Mouse (Mus musculus) MEL (cell line): ENCODE measurements around the gene Fhl2. TPM values are rescaled to one million over a fixed set of nuclear protein-coding genes. Genes with fewer than 3 reads are reported as not detected.

ENCODE experiments used
- DNase-seq: peaks from one replicate; pipeline ENCODE4 v3.0.0; 2011; ENCODE audit warnings: low read depth, low spot score
- H3K27ac ChIP-seq: 2 replicates; pipeline ENCODE4 v1.5.1; 2012; ENCODE audit warnings: low read depth, mild to moderate bottlenecking, control low read depth, low read length, moderate library complexity; ENCODE audit not compliant: control insufficient read depth
- H3K27me3 ChIP-seq, 2 experiments: fragments of 150-350 bp in 1 of 2; sonication (generic) in 1 of 2; 2 replicates each; pipeline ENCODE4 v1.6.1; 2012; ENCODE audit warnings: low read length in 2 of 2, mild to moderate bottlenecking in 2 of 2, improper control_type of control experiment in 1 of 2, moderate library complexity in 1 of 2; ENCODE audit not compliant: insufficient read depth in 2 of 2, control insufficient read depth in 1 of 2
- H3K36me3 ChIP-seq, 2 experiments: 2 replicates each; pipeline ENCODE4 v1.6.1; 2012 to 2014; ENCODE audit warnings: low read length in 2 of 2, improper control_type of control experiment in 1 of 2, inconsistent platforms in 1 of 2, mild to moderate bottlenecking in 1 of 2; ENCODE audit not compliant: insufficient read depth in 2 of 2, control insufficient read depth in 1 of 2
- H3K4me1 ChIP-seq, 2 experiments: fragments of 150-350 bp in 1 of 2; sonication (generic) in 1 of 2; 2 replicates each; pipeline ENCODE4 v1.6.1; 2012; ENCODE audit warnings: low read length in 2 of 2, improper control_type of control experiment in 1 of 2, mild to moderate bottlenecking in 1 of 2; ENCODE audit not compliant: insufficient read depth in 2 of 2, control insufficient read depth in 1 of 2
- H3K4me3 ChIP-seq, 2 experiments: fragments of 150-350 bp in 1 of 2; sonication (generic) in 1 of 2; 2 replicates each; pipeline ENCODE4 v1.5.1; 2012; ENCODE audit warnings: low read depth in 2 of 2, low read length in 2 of 2, mild to moderate bottlenecking in 2 of 2, moderate library complexity in 2 of 2, control low read depth in 1 of 2, improper control_type of control experiment in 1 of 2; ENCODE audit not compliant: control insufficient read depth in 1 of 2, insufficient read depth in 1 of 2
- H3K79me2 ChIP-seq: 2 replicates; pipeline ENCODE4 v1.6.1; 2012; ENCODE audit warnings: mild to moderate bottlenecking, low read length, moderate library complexity; ENCODE audit not compliant: control insufficient read depth, poor library complexity, insufficient read depth
- H3K9ac ChIP-seq: 2 replicates; pipeline ENCODE4 v1.6.1; 2012; ENCODE audit warnings: low read depth, mild to moderate bottlenecking, control low read depth, low read length, moderate library complexity; ENCODE audit not compliant: control insufficient read depth, poor library complexity, severe bottlenecking
- H3K9me3 ChIP-seq: fragments of 150-350 bp; sonication (generic); replicated peaks from 2 replicates; pipeline ENCODE4 v1.6.1; 2012; ENCODE audit warnings: mild to moderate bottlenecking, low read length, improper control_type of control experiment, moderate library complexity; ENCODE audit not compliant: insufficient read depth
- BHLHE40 ChIP-seq: IDR thresholded peaks from 2 replicates; pipeline ENCODE4 v1.6.1; 2012; ENCODE audit warnings: low read depth, mild to moderate bottlenecking, inconsistent platforms, low read length, improper control_type of control experiment, borderline replicate concordance
- CHD1 ChIP-seq: IDR thresholded peaks from 2 replicates; pipeline ENCODE4 v1.6.1; 2012; ENCODE audit warnings: low read depth, mild to moderate bottlenecking, inconsistent platforms, low read length, improper control_type of control experiment
- CHD2 ChIP-seq: IDR thresholded peaks from 2 replicates; pipeline ENCODE4 v1.6.1; 2011; ENCODE audit warnings: low read length, improper control_type of control experiment
- GABPA ChIP-seq: IDR thresholded peaks from 2 replicates; pipeline ENCODE4 v1.6.1; 2012; ENCODE audit warnings: low read depth, mild to moderate bottlenecking, inconsistent platforms, low read length, improper control_type of control experiment, moderate library complexity
- MAZ ChIP-seq: IDR thresholded peaks from 2 replicates; pipeline ENCODE4 v1.6.1; 2012; ENCODE audit warnings: low read depth, mild to moderate bottlenecking, inconsistent platforms, low read length, improper control_type of control experiment
- MEF2A ChIP-seq: IDR thresholded peaks from 2 replicates; pipeline ENCODE4 v1.6.1; 2014; ENCODE audit warnings: low read depth, mild to moderate bottlenecking, inconsistent platforms, low read length, improper control_type of control experiment; ENCODE audit not compliant: poor library complexity, insufficient replicate concordance, severe bottlenecking; ENCODE audit errors: extremely low read depth
- NRF1 ChIP-seq: IDR thresholded peaks from 2 replicates; pipeline ENCODE4 v1.6.1; 2014; ENCODE audit warnings: low read depth, mild to moderate bottlenecking, inconsistent platforms, low read length, improper control_type of control experiment, moderate library complexity; ENCODE audit not compliant: poor library complexity, insufficient read depth, severe bottlenecking
- POLR2A ChIP-seq, 2 experiments: IDR thresholded peaks; 2 replicates each; pipeline ENCODE4 v1.6.1; 2011 to 2012; ENCODE audit warnings: low read length in 2 of 2, mild to moderate bottlenecking in 2 of 2, control low read depth in 1 of 2, improper control_type of control experiment in 1 of 2, low read depth in 1 of 2, moderate library complexity in 1 of 2; ENCODE audit not compliant: control insufficient read depth in 1 of 2, insufficient read depth in 1 of 2, poor library complexity in 1 of 2
- POLR2AphosphoS2 ChIP-seq: IDR thresholded peaks from 2 replicates; pipeline ENCODE4 v1.6.1; 2011; ENCODE audit warnings: low read length, improper control_type of control experiment
- TBP ChIP-seq: IDR thresholded peaks from 2 replicates; pipeline ENCODE4 v1.8.0; 2011; ENCODE audit warnings: low read depth, low read length, improper control_type of control experiment
- TCF12 ChIP-seq: IDR thresholded peaks from 2 replicates; pipeline ENCODE4 v1.6.1; 2014; ENCODE audit warnings: low read depth, mild to moderate bottlenecking, inconsistent platforms, low read length, improper control_type of control experiment, moderate library complexity
- UBTF ChIP-seq: IDR thresholded peaks from 2 replicates; pipeline ENCODE4 v1.6.1; 2012; ENCODE audit warnings: low read depth, mild to moderate bottlenecking, inconsistent platforms, low read length, improper control_type of control experiment, moderate library complexity, borderline replicate concordance; ENCODE audit not compliant: insufficient read depth
- USF1 ChIP-seq: IDR thresholded peaks from 2 replicates; pipeline ENCODE4 v1.6.1; 2014; ENCODE audit warnings: low read depth, mild to moderate bottlenecking, inconsistent platforms, low read length, improper control_type of control experiment, moderate library complexity
- ZC3H11A ChIP-seq: IDR thresholded peaks from 2 replicates; pipeline ENCODE4 v1.6.1; 2012; ENCODE audit warnings: low read depth, mild to moderate bottlenecking, inconsistent platforms, low read length, improper control_type of control experiment
- ZKSCAN1 ChIP-seq: IDR thresholded peaks from 2 replicates; pipeline ENCODE4 v1.6.1; 2012; ENCODE audit warnings: low read depth, mild to moderate bottlenecking, inconsistent platforms, low read length, improper control_type of control experiment, moderate library complexity
- ZNF384 ChIP-seq: IDR thresholded peaks from 2 replicates; pipeline ENCODE4 v1.6.1; 2012; ENCODE audit warnings: low read depth, mild to moderate bottlenecking, inconsistent platforms, low read length, improper control_type of control experiment
- polyA plus RNA-seq, 2 experiments: library from polyadenylated mRNA; stranded (reverse) in 1 of 2; unstranded in 1 of 2; fragments of >175 nt in 1 of 2; fragments of >200 nt in 1 of 2; gene quantifications; 2 replicates each; pipeline versions ENCODE4 v1.2.1 to v1.2.4; 2012; ENCODE audit warnings: low replicate concordance in 2 of 2, low read depth in 1 of 2; ENCODE audit not compliant: insufficient read length in 2 of 2, insufficient read depth in 1 of 2, missing spikeins in 1 of 2
- total RNA-seq: library from RNA; depleted of rRNA; stranded (reverse); fragments of 300-350 nt; gene quantifications from 2 replicates; pipeline ENCODE4 v1.2.3, GENCODE M21; 2012

Gene Fhl2
- total and polyA plus RNA-seq, 3 experiments: not detected

- H3K9me3 ChIP-seq: no peaks in the 10 kb centered on the region
- TF ChIP-seq ZNF384 (no peak), USF1 (peak; percentile 41; the same call in 1 of the 2 replicates)
- TF ChIP-seq, all 39 proteins: peak for 1
- Histone ChIP-seq H3K27me3 (no peaks in the 10 kb centered on the region), H3K36me3 (peaks cover 0 to 2% of the 10 kb centered on the region in 2 experiments; a peak in 2 of 4 replicates), H3K9ac (no peak overlapping the region), H3K79me2 (no peaks in the 10 kb centered on the region), H3K4me1 (peaks cover 0 to 5% of the 10 kb centered on the region in 2 experiments; a peak in 1 of 4 replicates), H3K27ac (no peak overlapping the region), H3K4me3 (no peak overlapping the region)
- DNase-seq: peak; percentile 18
These were observed 25.7 kb downstream of the Fhl2 start for GRCm38 (mm10) chr1:43171093-43171492.

DNA sequence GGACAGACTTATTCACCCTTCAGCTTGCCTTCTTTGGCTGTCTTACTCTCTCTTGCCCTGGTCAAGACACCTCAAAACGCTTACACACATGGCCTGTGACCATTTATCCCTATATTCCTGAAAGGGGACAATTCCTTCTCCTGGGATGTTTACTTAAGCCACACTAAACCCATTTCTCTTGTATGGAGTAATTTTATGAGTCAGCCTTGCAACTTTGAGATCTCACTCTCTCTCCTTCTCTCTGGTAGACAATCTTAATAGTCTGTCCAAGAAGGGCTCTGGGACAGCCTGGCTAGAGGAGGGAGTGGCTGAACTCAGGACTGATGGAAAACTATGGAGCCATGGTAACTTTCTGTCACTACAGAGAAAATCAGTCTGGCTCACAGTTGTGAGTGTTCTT, 27.1 kb downstream of the Fhl2 start:
- Histone ChIP-seq H3K27me3 (no peaks in the 10 kb centered on the region), H3K27ac (no peak overlapping the region), H3K36me3 (peaks cover 0 to 2% of the 10 kb centered on the region in 2 experiments; a peak in 2 of 4 replicates), H3K4me1 (peaks cover 0 to 5% of the 10 kb centered on the region in 2 experiments; a peak in 1 of 4 replicates), H3K9ac (no peak overlapping the region), H3K4me3 (no peak overlapping the region), H3K79me2 (no peaks in the 10 kb centered on the region), H3K9me3 (no peaks in the 10 kb centered on the region)
- TF ChIP-seq MAZ (no peak), ZC3H11A (no peak), CHD1 (no peak), MEF2A (no peak), NRF1 (no peak), TBP (no peak), POLR2AphosphoS2 (no peak), ZKSCAN1 (no peak), GABPA (no peak), UBTF (no peak), POLR2A (IDR thresholded peaks at IDR 0.05; ENCODE audit: control insufficient read depth in 1 of 2, insufficient read depth in 1 of 2, low read depth in 1 of 2, low read length in 2 of 2, poor library complexity in 1 of 2) (no peak), TCF12 (no peak), BHLHE40 (no peak), CHD2 (no peak)
- DNase-seq: no peak
